Mouse (Mus musculus): ENCODE measurements around the gene Klf16.

Klf16 gene

DNA sequence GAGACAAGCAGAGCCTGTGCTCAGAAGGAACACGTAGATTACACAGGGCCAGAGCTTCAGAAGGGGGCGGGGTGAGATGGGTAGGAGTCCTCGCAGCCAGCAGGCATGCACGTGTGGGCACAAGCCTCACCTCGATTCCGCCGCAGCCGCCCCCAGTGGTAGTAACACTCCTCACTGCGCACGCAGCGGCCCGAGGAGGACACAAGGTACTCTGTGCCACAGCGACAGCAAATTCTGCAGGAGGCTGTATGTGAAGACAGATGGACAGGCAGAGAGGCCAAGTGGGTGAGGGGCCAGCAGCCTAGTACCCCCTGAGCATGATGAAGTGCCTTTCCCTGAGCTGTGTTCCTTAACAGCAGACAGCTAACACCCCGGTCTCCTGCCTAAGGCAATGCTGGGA is 33.2 kb downstream of the Klf16 start:
- no peak for DNase-seq (ENCODE audit: low read depth, low spot score)

- no peak for DNase-seq (ENCODE audit: low read depth, low spot score)
Measured at GRCm38 (mm10) chr10:80539493-80539892, 37.6 kb downstream of the Klf16 start.

DNA sequence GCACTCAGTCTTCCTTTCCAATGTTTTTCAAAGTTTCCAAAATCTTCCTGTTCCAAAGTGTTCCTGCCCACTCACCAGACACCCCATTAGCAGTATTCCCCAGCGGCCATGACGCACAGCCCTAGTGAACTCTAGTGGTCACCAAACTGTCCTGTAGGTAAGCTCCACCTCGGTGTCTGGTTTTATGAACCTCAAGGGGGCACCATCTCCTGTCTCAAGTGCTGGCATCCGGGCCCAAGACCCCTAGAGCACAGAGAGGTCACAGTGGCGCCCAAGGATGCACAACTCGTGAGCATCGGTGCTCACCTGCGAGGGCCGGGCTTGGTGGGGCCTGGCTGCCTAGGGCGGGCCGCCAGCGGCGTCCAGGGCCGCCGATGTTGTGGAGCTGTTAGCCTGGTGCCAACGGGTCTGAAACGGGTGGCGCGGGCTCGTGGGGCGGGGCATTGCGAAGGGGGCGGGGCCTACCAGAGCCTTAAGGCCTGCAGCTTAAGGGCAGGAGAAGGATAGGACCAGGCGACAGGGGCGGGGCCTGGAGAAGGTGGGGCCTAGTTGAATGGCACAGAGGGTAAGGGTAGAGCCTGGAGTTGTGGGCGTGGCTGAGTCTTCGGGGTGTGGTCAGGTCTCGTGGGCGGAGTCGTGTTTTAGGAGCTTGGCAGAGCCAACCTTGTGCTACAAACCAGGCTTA is 38.3 kb downstream of the Klf16 start, which contains the start of gene Atp8b3:
Atp8b3 (minus strand) TSS at position 415 of the 685 bp plus-strand sequence.
- peak; percentile 86 for DNase-seq (ENCODE audit: low read depth, low spot score)

GRCm38 (mm10) chr10:80538180-80538579 is 38.9 kb downstream of the Klf16 start:
- DNase-seq (ENCODE audit: low read depth, low spot score), result no peak

GRCm38 (mm10) chr10:80535711-80536110 is 41.4 kb downstream of the Klf16 start:
- DNase-seq (ENCODE audit: low read depth, low spot score), result peak; percentile 41

- DNase-seq (ENCODE audit: low read depth, low spot score), result peak; percentile 53
Measured at GRCm38 (mm10) chr10:80535071-80535470, 42.0 kb downstream of the Klf16 start.

DNA sequence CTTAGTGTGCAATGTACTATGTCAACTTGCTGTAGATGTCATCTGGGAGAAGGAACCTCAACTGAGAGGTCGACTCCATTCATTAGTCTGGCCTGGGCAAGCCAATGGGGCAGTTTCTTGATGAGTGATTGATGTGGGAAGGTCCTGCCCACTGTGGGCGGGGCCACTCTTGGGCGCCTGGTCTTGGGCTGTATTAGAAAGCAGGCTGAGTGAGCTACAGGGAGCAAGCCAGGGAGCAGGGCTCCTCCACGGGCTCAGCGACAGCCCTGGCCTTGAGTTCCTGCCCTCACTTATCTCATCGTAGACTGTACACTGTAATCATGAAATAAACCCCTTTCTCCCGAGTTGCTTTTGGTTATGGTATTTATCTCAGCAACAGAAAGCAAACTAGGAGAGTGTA is 43.4 kb downstream of the Klf16 start:
- DNase-seq (ENCODE audit: low read depth, low spot score), result no peak

GRCm38 (mm10) chr10:80532783-80533182 is 44.3 kb downstream of the Klf16 start:
- DNase-seq (ENCODE audit: low read depth, low spot score), result no peak

- no peak for DNase-seq (ENCODE audit: low read depth, low spot score)
Measured at GRCm38 (mm10) chr10:80526172-80526571, 50.9 kb downstream of the Klf16 start.

- DNase-seq (ENCODE audit: low read depth, low spot score), result peak; percentile 53
Measured at GRCm38 (mm10) chr10:80523299-80523698, 53.8 kb downstream of the Klf16 start.

DNA sequence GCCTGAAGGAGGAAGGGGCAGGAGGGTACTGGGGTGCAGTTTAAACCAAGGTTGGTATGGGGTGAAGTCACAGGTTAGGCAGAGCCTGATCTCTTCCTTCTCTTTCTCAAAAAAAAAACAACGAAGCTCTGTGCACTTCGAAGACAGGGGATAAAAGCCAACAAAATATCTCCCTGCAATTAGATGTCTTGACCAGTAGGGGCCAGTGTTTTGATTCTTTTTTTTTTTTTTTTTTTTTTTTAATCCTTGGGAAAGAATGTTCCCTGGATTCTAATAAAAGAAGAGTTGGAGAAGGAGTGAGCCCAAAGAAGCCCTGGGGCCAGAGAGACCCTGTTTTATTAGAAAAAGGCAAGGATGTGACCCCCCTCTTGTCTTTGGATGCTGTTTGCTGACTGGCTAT is 57.8 kb downstream of the Klf16 start:
- DNase-seq (ENCODE audit: low read depth, low spot score), result no peak

Measured in CD4-positive, CD25-positive, alpha-beta regulatory T cell, adult 2 months (primary cell).